Mouse (Mus musculus): ENCODE measurements around the gene Anxa4. TPM values are rescaled to one million over a fixed set of nuclear protein-coding genes. Genes with fewer than 3 reads are reported as not detected.

The Anxa4 gene
- 10 to 100 TPM in 1 of 2 experiments, 1 to 10 TPM in 1; 8.7 to 21.1 TPM for polyA plus RNA-seq (2017; shearing (Covaris generic))

DNA sequence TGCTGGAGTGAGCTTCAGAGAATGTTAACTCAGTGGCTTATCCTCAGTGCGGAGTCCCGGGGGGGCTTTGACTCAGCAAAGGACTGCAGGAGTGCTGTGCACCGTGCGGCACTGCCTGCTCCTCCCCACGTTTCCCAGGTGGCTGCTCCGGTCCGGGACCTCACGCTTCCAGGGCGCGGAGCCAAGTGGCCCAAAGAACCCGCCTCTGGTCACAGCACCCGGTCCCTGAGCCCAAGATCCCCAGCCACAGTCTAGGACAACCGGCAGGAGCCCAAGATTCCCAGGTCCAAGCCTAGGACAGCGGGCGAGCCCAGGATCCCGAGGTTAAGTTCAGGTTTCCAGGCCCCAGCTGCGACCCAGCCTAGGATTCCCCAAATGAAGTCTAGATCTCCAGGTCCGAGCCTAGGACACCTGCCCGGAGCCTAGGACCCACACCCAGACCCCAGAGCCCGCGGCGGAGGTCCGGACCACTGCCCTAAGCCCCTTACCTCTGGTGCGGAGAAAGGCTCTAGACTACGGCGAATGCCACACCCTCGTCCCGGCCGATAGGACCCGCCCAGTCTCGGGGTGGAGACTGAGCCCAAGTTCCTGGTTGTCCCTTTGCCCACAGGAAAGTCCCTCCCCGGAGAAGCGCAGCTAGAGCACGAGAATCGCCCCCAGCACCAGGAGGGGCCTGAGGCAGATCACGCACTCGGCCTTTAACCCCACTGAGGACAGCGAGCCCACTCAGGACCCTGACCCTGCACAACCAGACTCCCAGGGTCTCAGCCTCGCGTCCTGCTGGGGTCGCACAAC lies at the start of gene Anxa4:
Gene Anxa4, minus strand, starts transcription at position 564 of the 795 bp plus-strand sequence.

DNA sequence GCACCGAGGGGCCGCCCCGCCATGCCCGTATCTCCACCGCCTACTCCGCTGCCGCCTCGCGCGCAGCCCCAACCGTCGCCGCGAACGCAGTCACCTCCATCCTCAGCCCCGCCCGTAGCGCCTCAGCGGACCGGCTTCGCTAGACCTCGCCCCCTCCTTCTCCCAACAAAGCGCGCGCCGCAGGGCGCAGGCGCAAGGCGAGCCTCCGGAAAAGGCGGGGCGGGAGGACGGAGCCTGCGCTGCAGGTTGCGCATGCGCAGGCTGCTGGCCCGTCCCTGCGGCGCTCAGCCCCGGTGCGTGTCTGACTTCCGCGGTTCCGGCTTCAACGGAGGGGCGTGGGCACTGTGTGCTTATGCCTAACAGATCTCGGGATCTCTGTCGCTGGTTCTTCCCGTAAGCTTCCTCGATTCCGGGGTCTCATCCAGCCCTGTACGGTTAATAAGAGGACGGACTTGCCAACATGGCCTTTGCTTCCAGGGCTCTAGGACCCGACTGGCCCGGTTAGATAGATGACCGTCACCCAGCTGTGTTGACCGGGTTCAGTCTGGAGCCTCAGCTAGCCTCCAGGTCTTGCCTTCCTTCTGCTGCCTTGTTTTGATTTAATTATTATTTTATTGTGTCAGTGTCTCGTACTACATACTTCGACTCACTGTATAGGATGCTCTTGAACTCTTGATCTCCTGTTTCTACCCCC lies 60.1 kb downstream of the Anxa4 start, which contains the start of gene Gmcl1:
Gene Gmcl1, minus strand, starts transcription at position 201 of the 694 bp plus-strand sequence.

Other genes starting within 250 kb of the Anxa4 start
- gene Asprv1, start 165.4 kb downstream of the Anxa4 start, polyA plus RNA-seq (2017; shearing (Covaris generic)), result under 1 TPM in 1 of 2 experiments, not detected in 1; 0.72 TPM
- 10 to 100 TPM; 54.7 to 58.9 TPM for gene Mxd1, start 124.4 kb downstream of the Anxa4 start, polyA plus RNA-seq (2017; shearing (Covaris generic))
- gene Snrnp27, start 109.1 kb downstream of the Anxa4 start, polyA plus RNA-seq (2017; shearing (Covaris generic)), result 10 to 100 TPM; 76.9 to 97.0 TPM
- 10 to 100 TPM; 64.3 to 77.5 TPM for gene Gmcl1, start 60.2 kb downstream of the Anxa4 start, polyA plus RNA-seq (2017; shearing (Covaris generic))
- 10 to 100 TPM; 80.4 to 81.3 TPM for gene Aak1, start 55.9 kb upstream of the Anxa4 start, polyA plus RNA-seq (2017; shearing (Covaris generic))
- gene Nfu1, start 215.7 kb upstream of the Anxa4 start, polyA plus RNA-seq (2017; shearing (Covaris generic)), result 10 to 100 TPM; 85.6 to 86.8 TPM
- gene Gfpt1, start 249.3 kb upstream of the Anxa4 start, polyA plus RNA-seq (2017; shearing (Covaris generic)), result 10 to 100 TPM; 23.0 to 23.1 TPM